Mouse (Mus musculus): ENCODE data around the gene Magea5. TPM values are rescaled to one million over a fixed set of nuclear protein-coding genes. Genes with fewer than 3 reads are reported as not detected.
"Not testable (repeated sequence)": the region's sequence is repeated elsewhere in the genome, so short reads cannot be mapped to it uniquely, and the experiment has no call there.

The Magea5 gene
- polyA plus RNA-seq (2012; ENCODE audit: insufficient read depth, insufficient read length, missing spikeins), result not detected in 2 replicates

DNA sequence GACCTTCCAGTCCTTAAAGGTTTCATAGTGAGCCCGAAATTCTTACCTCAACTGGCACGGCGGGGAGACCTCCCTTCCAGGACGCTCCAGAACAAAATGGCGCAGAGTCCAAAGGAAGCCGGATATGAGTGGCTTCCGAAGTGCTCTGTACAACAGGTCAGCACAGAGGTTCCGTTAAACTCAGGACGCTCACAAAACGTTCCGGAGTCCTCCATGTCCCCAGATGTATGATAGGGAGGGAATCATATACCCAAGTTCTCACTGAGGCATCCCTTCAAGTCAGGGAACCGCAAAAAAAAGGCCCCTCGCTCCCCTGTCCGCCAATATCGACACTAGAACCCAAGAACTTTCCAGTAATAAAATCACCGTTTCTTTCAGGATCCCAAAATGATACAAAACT, at the start of gene Magea5:
Gene Magea5, minus strand, starts transcription at position 101 of the 400 bp plus-strand sequence.
- H3K27ac ChIP-seq (replicated peaks; ENCODE audit: low read depth, low read length); H3K4me3 ChIP-seq (ENCODE audit: insufficient read depth, low read depth, low read length): not testable (repeated sequence)

GRCm38 (mm10) chrX:155098024-155098423, 35.1 kb upstream of the Magea5 start:
- H3K27ac ChIP-seq (replicated peaks; ENCODE audit: low read depth, low read length), result no peak overlapping the region
- no peak overlapping the region for H3K4me3 ChIP-seq (ENCODE audit: insufficient read depth, low read depth, low read length)
- H3K4me1 ChIP-seq (ENCODE audit: control insufficient read depth, insufficient read depth, insufficient read length, low read length), result no peaks in the 10 kb centered on the region

More for the DNA sequence above, at the start of gene Magea5:
- not testable (repeated sequence) for H3K4me1 ChIP-seq (ENCODE audit: control insufficient read depth, insufficient read depth, insufficient read length, low read length)

- H3K27ac ChIP-seq (replicated peaks; ENCODE audit: low read depth, low read length); H3K4me3 ChIP-seq (ENCODE audit: insufficient read depth, low read depth, low read length); H3K4me1 ChIP-seq (ENCODE audit: control insufficient read depth, insufficient read depth, insufficient read length, low read length): not testable (repeated sequence)
Observed at GRCm38 (mm10) chrX:155093566-155093965, 30.6 kb upstream of the Magea5 start, which contains the start of gene Magea2. Gene Magea2, minus strand, starts transcription at chrX:155093666.

DNA sequence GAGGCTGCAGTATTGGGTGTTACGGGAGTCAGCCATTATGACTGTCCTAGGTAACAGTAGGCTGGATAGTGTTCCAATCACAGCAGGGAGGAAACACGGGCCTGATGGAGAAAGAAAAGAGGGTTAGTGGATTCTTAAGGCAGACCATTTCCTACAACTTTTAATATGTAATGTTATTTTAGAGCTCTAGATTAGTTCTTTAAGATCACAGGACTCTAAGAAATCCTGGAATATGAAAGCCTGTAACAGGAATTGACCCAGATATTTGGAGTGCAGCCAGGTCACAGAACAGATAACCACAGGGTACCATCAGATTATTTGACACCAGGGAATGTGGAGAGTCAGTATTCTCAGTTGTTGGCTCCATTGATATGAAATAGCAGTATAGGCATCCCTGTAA, 26.7 kb upstream of the Magea5 start, which contains the start of gene Magea1:
Gene Magea1, minus strand, starts transcription at position 101 of the 400 bp plus-strand sequence.
- not testable (repeated sequence) for H3K4me1 ChIP-seq (ENCODE audit: control insufficient read depth, insufficient read depth, insufficient read length, low read length); H3K4me3 ChIP-seq (ENCODE audit: insufficient read depth, low read depth, low read length); H3K27ac ChIP-seq (replicated peaks; ENCODE audit: low read depth, low read length)

Other genes starting within 250 kb of the Magea5 start
- gene Cldn34b1, start 172.9 kb downstream of the Magea5 start, polyA plus RNA-seq (2012; ENCODE audit: insufficient read depth, insufficient read length, missing spikeins), result not detected in 2 replicates
- gene Magea6, start 127.2 kb downstream of the Magea5 start, polyA plus RNA-seq (2012; ENCODE audit: insufficient read depth, insufficient read length, missing spikeins), result not detected in 2 replicates
- not detected in 2 replicates for gene Magea3, start 113.6 kb downstream of the Magea5 start, polyA plus RNA-seq (2012; ENCODE audit: insufficient read depth, insufficient read length, missing spikeins)
- gene Magea8, start 67.3 kb downstream of the Magea5 start, polyA plus RNA-seq (2012; ENCODE audit: insufficient read depth, insufficient read length, missing spikeins), result not detected in 2 replicates
- gene Magea1, start 26.6 kb upstream of the Magea5 start, polyA plus RNA-seq (2012; ENCODE audit: insufficient read depth, insufficient read length, missing spikeins), result not detected in 2 replicates
- gene Magea2, start 30.5 kb upstream of the Magea5 start, polyA plus RNA-seq (2012; ENCODE audit: insufficient read depth, insufficient read length, missing spikeins), result not detected in 2 replicates
- gene Cldn34b2, start 65.3 kb upstream of the Magea5 start, polyA plus RNA-seq (2012; ENCODE audit: insufficient read depth, insufficient read length, missing spikeins), result not detected in 2 replicates
- 117 and 194 TPM in 2 replicates for gene Sat1, start 153.3 kb upstream of the Magea5 start, polyA plus RNA-seq (2012; ENCODE audit: insufficient read depth, insufficient read length, missing spikeins)
- gene Acot9, start 199.3 kb upstream of the Magea5 start, polyA plus RNA-seq (2012; ENCODE audit: insufficient read depth, insufficient read length, missing spikeins), result 68.1 and 81.0 TPM in 2 replicates